Mouse (Mus musculus): ENCODE results near the gene Fermt2.

Gene Fermt2

DNA sequence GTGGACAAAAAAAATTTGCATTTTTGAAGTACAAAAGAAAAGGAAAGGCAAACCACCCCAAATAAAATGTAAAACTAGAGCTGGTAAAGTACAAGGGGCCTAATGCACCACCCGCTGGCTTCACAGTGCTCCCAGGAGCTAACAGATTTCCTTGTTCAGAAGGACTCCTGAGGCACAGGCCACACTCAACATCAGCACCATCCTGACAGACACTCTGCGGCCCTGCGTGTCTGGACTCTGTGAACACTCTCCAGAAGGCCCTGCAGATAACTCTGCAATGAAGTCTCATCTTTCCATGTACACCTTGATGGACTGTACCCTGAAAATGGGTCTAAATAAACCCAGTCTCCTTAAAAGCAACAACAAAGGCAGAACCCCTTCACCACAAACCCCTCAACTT lies 22.5 kb downstream of the Fermt2 start:
- DNase-seq = no peak

DNA sequence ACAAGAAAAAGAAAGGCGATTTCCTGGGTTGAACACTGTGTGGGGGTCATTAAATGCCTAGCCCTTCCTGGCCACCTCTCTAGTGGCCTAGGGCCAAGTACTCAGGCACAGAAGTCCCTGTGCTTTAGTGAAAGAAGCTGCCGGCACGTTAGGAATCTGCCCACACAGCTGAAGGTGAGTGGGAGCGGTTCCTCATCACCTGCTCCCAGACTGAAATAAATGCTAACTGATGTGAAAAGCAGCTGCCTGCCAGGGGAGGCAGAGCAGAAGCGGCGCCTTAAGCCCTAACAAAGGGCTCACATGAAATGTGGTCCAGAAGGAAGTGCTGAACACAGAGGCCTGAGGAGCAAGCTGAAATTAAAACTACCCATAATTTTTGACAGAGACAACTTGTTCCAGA lies 22.9 kb downstream of the Fermt2 start:
- DNase-seq = peak; percentile 98

DNA sequence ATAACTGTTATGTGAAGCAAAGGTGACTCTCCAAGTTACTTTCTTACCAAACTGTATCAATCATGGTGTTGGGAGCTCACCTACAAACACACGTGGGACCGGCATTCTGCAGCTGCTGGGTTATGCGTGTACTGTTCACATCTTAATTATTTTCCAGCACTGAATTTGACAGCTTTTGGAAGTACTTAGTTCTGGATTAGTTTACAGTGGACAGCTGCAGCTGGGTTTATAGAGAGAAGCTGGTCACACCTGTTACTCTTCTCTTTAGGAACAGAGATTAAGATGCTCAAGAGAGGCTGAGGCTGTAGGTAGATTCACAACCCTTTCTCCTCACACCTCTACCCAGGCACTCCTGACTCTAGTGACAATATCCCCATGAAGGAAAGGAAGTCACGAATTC lies 23.8 kb downstream of the Fermt2 start:
- no peak for DNase-seq

DNA sequence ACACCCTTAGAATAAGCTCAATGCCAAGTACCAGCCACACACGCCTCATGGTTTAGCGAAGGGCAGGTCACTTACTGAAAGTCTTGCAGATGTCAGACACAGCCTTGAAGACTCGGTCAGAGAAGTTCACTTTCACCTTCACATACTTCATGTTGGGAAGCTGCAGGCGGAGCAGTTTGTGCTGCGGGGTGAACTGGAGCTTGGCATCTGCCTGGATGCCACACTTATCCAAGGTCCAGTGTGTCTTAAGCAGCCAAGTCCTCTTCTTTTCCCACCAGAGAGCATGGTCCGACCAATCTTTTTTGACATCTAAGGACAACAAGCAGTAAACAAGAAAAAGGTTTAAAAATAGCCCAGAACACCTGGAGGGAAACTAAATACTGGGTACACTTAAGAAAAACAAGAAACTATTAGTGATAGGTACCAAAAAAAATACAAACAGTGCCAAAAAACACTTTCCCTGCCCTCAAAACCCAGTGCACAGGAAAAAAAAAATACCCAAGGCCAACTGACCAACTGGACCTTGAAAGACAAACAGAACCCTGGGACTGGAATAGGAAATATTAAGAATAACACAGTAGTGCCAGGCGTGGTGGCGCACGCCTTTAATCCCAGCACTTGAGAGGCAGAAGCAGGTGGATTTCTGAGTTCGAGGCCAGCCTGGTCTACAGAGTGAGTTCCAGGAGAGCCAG lies 25.4 kb downstream of the Fermt2 start:
- no peak for DNase-seq

DNA sequence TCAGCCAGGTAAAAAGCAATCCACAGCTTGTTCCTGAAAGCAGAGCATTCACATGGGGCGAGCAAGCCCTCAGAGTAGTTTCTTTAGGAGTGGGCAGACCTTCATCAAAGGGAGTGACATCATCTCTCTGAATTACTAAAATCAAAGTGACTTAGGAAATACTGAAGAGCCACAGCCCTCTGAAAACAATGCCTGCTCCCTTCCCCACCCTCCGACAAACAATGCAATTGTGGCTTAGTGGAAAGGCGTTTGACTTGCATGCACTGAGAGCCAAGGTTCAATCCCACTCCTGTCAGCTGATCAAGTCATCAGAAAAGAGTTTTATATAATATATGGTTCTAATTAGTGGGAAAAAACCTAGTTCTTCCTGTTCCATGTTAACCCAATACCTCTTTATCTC lies 26.0 kb downstream of the Fermt2 start:
- peak; percentile 91 for DNase-seq

DNA sequence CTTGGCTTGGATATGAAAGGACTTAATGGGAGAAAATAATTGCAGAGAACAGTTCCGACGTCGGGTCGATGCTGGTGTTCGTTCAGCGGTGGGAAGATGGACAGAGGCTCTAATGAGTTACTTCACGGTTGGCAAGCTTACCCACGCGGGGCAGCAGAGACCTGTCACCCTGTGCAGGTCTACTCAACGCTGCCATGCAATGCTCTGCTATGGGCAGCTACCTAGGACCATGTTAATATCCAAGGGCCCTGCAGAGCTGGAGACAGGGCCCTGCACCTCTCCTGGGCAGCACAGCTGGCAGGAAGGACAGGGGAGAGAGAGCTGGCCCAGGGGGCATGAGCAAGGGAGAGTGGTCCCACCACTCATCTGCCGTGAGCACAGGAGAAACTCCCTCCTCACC lies 29.9 kb downstream of the Fermt2 start:
- no peak for DNase-seq

DNA sequence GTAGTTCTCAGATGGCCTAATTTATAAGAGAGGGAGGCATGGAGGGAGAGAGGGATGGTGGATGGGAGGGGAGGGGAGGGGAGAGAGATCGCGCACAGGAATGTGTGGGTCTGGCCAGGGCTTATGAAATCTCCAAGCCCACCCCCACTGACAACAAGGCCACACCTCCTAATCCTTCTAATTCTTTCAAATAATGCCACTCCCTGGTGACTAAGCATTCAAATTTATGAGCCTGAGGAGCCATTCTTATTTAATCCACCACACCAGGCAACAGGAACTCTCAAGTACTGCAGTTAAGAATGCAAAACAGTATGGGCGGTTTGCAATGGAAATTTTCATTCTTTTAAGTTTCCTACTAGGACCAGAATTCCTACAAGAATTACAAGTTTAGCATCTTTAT lies 32.8 kb downstream of the Fermt2 start:
- peak; percentile 40 for DNase-seq

DNA sequence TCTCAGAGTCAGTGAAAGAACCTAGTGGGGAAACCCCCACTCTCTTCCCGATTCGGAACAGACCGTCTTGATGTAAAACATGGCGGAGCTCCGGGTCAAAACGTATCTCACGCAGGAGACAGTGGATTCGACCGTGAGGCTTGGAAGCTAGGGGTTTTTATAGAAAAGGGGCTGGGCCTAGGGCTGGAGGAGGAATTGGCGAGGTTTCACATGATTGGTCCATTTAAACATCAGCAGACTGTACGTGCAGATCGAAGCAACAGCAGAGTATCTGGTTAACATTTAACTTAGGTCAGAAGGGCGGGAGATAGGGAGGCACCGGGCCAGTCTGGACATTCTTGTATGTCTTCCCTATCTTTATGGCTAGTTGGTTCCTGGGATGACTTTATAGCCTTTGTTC lies 34.1 kb downstream of the Fermt2 start:
- peak; percentile 54 for DNase-seq

DNA sequence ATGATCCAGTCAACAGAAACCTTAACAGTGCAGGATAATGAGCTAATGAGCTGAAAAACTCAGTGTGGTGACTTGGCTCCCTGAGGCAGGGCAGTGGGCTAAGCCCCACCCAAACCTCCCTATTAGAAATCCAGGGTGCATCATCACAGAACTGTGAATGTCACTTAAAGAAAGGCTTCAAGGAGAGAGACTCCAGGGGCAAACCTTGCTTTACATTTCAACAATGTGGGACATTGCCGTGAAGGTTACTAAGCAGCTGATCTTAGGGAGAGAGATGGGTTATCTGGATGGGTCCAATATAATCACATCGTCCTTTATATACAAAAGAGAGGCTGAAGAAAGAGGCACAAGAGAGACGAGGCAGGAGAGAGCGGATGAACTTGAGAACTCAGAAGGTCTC lies 36.0 kb downstream of the Fermt2 start:
- DNase-seq = peak; percentile 68

DNA sequence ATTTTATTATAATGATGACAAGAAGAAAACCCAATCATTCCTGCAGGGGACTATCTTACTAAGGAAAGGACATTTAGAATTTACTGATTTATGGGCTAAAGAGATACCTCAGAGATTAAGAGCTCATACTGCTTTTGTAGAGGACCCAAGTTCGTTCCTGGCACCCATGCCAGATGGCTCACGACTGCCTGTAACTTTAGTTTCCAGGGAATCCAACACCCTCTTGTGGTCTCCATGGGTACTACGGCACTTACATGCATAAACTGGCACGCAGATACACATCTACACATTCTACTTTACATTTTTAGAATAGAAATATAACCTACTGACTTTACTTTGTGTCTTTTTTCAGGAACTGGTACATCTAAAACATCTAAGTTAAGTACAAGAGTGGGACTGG lies 37.2 kb downstream of the Fermt2 start:
- peak; percentile 72 for DNase-seq

DNA sequence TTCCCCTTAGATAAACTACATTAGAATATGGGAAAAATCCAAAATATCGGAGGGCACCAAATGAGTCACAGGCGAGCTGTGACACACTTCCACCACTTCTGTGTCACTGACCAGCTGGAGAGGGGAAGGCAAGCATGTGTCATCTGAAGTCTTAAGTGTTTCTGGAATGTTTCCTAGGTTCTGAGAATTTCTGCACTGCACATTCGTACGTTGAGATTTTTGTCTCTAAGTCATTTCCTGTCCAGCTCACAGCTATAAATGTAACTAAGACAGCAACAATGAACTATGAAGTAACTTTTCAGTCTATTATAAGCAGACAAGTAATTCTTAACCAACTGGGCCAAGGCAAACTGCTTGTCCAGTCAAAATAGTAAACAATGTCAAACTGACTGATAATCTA lies 37.9 kb downstream of the Fermt2 start:
- peak; percentile 92 for DNase-seq

DNA sequence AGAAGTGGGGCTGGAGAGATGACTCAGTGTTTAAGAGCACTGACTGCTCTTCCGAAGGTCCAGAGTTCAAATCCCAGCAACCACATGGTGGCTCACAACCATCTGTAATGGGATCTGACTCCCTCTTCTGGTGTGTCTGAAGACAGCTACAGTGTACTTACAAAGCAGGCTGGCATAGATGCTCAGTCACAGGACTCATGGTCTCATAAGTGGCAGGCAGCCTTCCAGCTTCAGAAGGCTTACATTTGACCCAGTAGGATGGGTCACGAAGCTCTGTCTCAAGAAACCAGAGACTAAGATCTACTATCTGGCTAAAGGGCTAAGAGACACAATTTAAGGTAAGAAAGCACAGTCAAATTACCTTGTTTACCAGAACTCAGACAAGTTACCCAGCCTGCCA lies 42.7 kb downstream of the Fermt2 start:
- DNase-seq = peak; percentile 76

DNA sequence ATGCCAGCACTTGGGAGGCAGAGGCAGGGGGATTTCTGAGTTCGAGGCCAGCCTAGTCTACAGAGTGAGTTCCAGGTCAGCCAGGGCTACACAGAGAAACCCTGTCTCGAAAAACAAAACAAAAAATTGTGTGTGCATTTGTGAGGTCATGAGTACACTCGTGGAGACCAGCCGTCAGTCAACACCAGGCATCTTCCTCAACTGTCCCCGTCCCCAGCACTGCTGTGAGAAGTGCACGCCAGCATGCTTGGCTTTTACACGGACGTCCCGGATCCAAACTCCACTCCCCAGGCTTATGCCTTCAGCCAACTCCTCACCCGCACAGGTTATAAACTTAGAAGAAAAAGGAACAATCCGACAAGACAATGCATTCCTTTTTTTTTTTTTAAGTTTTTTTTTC lies 46.6 kb downstream of the Fermt2 start:
- DNase-seq = peak; percentile 81

DNA sequence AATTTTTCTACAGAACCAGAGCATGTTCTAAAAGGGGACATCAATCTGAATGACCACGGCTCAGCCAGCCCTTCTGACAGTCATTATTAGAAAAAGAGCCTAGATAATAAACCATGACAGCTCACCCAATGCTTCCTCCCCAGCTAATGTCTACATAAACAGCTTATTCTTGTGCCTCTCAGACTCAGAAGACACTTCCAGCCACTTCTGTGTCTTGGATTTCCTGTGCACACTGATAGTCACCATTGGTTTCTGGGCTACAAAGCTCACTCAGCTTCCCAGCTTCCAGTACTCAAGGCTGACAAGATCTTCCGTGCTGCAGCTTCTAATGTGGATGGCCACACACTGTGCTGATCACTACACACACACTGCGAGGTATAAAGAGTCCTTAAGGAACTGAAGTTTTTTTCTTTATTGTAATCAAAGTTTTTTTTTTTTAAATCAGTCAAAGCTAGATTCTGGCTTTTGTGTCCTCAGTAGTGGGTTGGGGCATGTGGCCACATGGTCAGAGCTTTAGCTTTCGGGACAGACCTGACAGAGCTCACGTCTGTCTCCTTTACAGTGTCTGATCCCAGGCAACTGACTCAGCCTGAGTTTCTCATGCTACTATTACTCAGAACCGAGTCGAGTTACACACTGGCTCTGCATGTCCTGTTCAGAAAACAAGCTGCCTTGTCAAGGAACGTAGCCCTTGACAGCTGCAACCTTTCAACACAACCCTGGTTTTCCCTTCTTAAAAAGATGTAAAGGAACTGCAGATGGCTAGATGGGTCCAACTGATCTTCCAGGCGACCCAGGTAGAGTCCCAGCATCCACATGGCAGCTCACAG lies 50.7 kb downstream of the Fermt2 start:
- peak; percentile 91 for DNase-seq

DNA sequence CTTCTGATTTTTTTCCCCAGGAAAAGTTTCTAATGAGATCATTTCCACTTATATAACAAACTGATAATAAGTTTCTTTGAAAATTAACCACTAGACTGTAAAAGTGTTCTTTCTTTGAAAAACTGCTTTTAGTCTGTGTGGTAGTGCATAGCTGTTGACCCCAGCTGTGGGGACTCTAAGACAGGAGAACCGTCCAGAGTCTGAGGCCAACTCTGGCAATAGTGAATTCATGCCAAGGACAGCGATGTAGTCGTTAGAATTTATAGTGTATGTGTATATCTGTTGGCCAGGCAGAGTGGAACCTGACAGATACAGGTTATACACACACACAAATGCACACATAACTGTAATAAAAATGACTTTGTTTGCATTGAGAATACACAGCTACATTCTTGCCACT lies 51.4 kb downstream of the Fermt2 start:
- DNase-seq = peak; percentile 80

DNA sequence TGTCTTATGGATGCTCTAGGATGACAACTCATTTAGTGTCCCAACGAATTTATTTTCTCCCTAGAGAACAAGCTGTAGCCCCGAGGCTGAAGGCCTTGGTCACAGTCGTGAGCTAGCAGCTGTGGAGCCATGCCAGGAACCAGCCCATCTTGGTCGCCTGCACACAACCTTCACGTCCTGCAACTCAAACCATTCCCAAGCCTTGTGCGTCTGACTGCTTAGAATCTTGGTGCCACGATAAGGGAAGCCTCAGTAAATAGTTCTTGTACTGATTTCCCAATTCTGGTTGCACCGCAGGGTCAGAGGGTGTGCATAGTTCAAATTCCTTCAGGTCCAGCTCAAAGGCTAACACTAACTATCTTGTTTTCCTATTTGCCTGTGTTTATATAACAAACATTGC lies 52.3 kb downstream of the Fermt2 start:
- peak; percentile 94 for DNase-seq

DNA sequence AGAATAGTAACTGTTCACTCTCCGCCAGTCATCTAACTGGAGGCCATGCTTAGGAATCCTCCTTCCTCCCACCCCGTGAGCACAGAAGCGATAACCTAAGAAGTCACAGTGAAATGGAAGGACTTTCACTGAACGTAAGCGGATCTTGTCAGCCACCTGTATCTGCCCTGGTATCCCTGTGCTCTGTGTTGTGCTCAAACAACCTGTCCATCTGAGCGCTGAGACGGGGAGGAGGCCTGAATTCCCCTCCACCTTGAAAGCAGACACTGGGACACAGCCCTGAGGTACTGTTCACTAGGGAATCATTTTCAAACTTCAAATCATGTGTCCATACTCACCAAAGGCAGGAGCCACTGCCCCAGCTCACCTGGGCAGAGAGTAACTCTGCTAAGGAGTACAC lies 52.9 kb downstream of the Fermt2 start:
- peak; percentile 90 for DNase-seq

DNA sequence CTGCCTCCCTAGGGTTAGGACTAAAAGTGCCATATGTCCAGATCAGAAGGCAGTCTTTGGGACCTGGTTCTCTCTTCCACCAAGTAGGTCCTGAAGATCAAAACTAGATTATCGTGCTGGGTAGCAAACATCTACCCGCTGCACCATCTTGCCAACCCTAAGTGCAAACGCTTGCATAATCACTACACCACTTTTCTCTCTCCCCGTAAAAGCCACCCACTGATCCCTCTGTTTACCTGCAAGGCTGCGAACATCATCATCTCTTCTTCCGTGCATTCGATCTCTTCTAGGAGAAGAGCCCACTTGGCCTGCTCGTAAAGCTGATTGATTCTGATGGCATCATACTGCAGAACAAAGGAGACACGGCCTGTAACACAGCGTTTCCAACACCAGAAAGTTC lies 57.4 kb downstream of the Fermt2 start:
- DNase-seq = peak; percentile 52

DNA sequence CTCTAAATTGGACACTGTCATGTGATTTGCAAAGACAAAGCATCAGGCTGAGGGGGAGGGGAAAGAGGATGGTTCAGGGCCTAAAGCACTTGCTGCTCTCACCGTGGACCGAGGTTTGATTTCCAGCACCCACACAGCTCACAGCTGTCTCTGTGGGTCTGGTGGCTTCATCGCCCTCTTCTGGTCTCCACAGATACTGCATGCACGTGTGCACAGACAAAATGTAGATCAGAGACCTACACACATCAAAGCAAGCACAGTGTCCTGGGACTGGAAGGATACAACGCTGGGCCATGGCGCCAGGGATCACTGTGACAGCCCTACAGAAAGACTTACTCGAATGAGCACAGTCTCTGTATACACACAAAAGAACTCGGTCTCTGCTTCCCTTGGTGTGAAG lies 60.5 kb downstream of the Fermt2 start:
- peak; percentile 83 for DNase-seq

DNA sequence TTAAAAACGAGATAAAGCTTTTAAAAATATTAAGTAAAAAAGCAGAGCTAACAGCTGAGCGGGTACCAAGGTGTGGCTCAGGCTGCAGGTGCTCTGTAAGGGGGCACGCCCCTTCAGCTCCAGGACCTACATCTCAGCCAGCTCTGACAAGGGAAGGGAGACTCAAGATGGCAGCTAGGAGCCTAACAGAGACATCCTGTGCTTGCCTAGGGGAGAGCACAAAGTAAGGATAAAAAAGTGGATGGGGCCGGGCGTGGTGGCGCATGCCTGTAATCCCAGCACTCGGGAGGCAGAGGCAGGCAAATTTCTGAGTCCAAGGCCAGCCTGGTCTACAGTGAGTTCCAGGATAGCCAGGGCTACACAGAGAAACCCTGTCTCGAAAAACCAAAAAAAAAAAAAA lies 63.5 kb downstream of the Fermt2 start:
- peak; percentile 84 for DNase-seq

DNA sequence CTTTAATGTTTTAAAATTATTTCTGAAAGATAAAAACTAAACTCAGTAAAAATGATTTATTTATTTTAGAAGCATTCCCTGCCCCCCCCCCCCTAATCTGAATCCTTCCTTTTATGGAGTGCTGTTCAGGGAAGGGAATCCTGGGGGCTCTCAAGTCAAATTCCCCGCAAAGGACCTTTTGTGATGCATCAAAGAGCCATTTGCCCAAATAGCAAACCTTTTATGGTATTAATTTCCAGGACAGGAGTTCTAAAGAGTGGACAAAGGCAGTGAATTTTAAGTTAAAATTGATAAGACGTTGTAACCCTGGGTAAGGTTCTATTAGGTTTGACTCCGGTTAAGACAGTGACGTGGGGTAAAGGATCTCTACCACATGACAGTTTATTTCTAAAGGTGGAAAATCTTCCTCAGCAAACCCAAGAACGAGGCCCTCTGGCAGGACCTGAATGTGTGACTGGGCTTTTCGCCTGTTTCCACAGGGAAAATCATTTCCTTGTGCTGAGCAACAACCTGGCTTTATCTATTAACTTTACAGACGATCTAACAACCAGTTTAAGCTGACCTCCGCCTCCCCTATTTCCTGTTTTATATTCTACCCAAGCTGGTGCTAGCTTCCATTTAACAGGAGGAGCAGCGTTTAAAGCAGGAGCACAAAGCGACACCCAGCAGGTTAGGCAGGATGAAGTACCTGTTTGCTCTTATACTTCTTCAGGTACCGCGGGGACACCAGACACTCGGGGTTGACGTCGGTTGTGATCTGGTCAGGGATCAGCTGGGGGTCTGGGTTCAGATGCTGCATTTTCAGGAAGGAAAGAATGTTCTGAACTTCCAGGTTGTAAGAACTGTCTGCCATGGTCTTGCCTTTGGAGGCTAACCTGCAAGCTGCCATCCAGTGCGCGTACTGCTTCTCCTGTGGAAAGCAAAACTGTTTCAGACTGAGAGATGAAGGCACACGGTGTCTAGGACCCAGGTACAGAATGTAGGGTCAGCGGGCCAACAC lies 65.6 kb downstream of the Fermt2 start:
- DNase-seq = peak; percentile 79

DNA sequence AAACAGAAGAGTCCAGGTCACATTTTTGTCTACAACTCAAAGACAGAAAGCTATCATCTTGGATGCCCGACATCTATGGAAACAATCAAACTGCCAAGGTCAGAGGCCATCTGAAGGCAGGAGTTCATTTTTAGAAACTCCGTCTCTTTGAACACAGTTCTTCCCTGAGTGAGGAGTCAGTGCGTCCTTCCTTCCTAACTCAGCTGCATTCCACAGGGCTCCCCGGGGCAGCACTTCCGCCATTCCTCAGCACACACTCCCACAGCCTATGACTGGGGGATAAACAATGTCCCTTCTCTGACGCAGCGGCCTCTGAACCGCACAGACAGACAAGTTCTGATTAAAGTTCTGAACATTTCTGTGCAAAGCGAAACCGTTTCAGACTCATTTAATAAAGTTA lies 66.3 kb downstream of the Fermt2 start:
- peak; percentile 98 for DNase-seq

DNA sequence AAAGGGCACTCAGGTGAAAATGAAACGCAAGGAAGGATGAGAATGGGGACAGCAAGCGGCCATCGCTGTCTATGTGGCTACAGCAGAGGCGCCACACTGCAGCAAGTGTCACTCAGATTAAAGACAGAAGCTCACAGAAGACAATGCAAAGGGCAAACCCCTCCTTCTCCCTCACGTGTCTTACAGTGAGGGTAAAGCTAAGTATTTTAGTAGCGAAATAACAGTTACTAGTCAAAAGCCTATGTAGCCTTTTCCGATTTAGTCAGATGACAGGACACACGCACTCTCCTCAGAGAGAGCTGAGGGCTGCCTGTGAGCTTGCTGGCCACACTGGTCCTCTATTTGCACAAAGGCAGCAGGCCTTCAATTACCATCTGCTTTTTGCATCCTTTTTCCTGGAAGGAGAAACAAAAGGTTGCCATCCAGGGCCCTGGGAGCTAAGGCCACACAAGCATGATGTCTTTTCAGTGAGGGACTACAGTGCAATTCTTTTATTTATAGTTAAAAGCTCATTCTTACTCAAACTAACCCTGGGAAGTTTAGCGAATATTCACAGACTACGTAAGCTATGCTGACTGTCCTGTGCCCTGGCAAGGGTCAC lies 66.9 kb downstream of the Fermt2 start:
- DNase-seq = peak; percentile 85

Data from heart, adult 11 months (tissue).